8 mouse cellular contexts compared by ENCODE assay signal in the genomic region with DNA sequence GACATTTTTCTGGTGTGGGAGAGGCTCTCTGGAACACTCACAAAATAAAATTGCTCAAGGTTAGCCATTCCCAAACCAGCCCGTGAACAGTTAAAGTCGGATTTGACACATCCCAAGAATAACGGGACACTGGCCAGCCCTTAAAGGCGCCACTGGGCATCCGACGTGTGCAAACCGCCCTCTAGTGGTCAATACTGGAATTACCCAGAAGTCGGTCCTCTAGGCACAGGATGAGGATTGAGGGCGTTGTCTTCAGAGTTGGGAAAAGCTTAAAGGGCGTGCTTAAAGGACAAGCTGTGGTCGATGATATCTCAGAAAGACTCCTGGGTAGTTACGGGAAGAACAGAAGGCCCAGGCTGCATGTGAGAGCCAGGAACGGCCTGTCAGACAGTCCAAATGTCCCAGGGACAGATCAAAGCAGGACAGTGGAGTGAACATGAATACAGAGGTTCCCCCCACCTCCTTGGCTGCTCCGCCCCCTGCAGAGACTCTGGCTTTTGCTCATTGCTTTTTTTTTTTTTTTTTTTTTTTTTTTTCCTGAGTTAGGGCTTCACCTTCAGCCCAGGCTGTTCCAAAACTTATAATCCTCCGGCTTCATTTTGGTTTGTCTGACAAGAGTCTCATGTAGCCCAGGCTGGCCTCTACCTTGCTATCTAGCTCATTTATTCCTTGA.
DNase-seq lines count a peak whose midpoint lies in the region; ATAC-seq and TF ChIP-seq lines count a peak whose summit lies in the region.

No protein-coding gene starts in this region.

- no peak overlapping the region for H3K4me2 ChIP-seq in liver, embryonic 14.5 days (ENCODE audit: low read depth)

- H3K9me3 ChIP-seq in embryonic facial prominence, embryonic 10.5 days: no peaks in the 10 kb centered on the region
- H3K9me3 ChIP-seq in liver, embryonic 14.5 days (ENCODE audit: control insufficient read depth, low read length): no peaks in the 10 kb centered on the region

- no peak overlapping the region for H3K4me3 ChIP-seq in embryonic facial prominence, embryonic 10.5 days
- H3K4me3 ChIP-seq in heart, adult 2 months: no peak overlapping the region
- no peak overlapping the region for H3K4me3 ChIP-seq in liver, embryonic 14.5 days (ENCODE audit: insufficient read depth in 1 of 2, low read depth in 2 of 2, low read length in 2 of 2)

- no peak overlapping the region for H3K27ac ChIP-seq in embryonic facial prominence, embryonic 10.5 days (replicated peaks)
- no peak overlapping the region for H3K27ac ChIP-seq in heart, adult 2 months
- no peak overlapping the region for H3K27ac ChIP-seq in liver, embryonic 14.5 days

- TF ChIP-seq CTCF in heart, adult 2 months (IDR thresholded peaks at IDR 0.05): peak; percentile 97
- peak; percentile 98 for TF ChIP-seq CTCF in liver, embryonic 14.5 days (IDR thresholded peaks at IDR 0.05; ENCODE audit: low read depth)

- ATAC-seq in liver, embryonic 14.5 days (ENCODE audit: insufficient read depth): peak; percentile 47; the same call in 1 of the 2 replicates

- DNase-seq in CD4-positive helper T cell, adult 2 months (ENCODE audit: low read depth, low spot score): peak; percentile 72
- DNase-seq in adrenal gland, adult 8-10 months: peak; percentile 76
- DNase-seq in embryonic facial prominence, embryonic 10.5 days (ENCODE audit: low spot score): peak; percentile 82
- peak; percentile 84 for DNase-seq in heart, adult 2 months
- peak; percentile 89 for DNase-seq in kidney, postnatal 14 days
- DNase-seq in liver, embryonic 14.5 days (ENCODE audit: low read depth in 3 of 3, low spot score in 3 of 3): peak; percentile 65 to 69 (median 67)
- DNase-seq in ovary, adult 18-20 months (ENCODE audit: low spot score): peak; percentile 56
- DNase-seq in thymus, postnatal 0 days (ENCODE audit: low spot score): peak; percentile 75

- H3K9ac ChIP-seq in heart, adult 2 months (ENCODE audit: low read depth, low read length): no peak overlapping the region
- no peak overlapping the region for H3K9ac ChIP-seq in liver, embryonic 14.5 days (replicated peaks)

- 14% methylated on average over 15 of the region's 15 CpGs for WGBS in embryonic facial prominence, embryonic 10.5 days
- 10% methylated on average over 15 of the region's 15 CpGs for WGBS in heart, adult 2 months
- 7% methylated on average over 15 of the region's 15 CpGs for WGBS in liver, embryonic 14.5 days (ENCODE audit: insufficient replicate concordance)

- intact Hi-C loops in heart, adult 2 months (cut with DNase I): loop anchor here (2.0 to 5.0 kb wide), 2 partner anchors 71 to 363 kb away; partner anchors contain the start of gene Scarb1

- H3K79me2 ChIP-seq in heart, adult 2 months (replicated peaks; ENCODE audit: control insufficient read depth, insufficient read depth, low read length): no peaks in the 10 kb centered on the region

- TF ChIP-seq EP300 in heart, adult 2 months (IDR thresholded peaks at IDR 0.05; ENCODE audit: insufficient read depth, low read depth, low read length): peak; percentile 78
- no peak for TF ChIP-seq EP300 in liver, embryonic 14.5 days (IDR thresholded peaks at IDR 0.05; ENCODE audit: low read depth)

- peaks cover 34% of the 10 kb centered on the region for H3K4me1 ChIP-seq in embryonic facial prominence, embryonic 10.5 days
- peaks cover 12% of the 10 kb centered on the region for H3K4me1 ChIP-seq in heart, adult 2 months (ENCODE audit: control insufficient read depth, insufficient read depth, low read length)
- H3K4me1 ChIP-seq in liver, embryonic 14.5 days (replicated peaks; ENCODE audit: control insufficient read depth in 2 of 2, insufficient read depth in 2 of 2, low read length in 1 of 2): peaks cover 0 to 7% of the 10 kb centered on the region in 2 experiments; a peak in 2 of 4 replicates

- TF ChIP-seq POLR2A in heart, adult 2 months (IDR thresholded peaks at IDR 0.05; ENCODE audit: insufficient read depth, low read depth, low read length): no peak

- no peaks in the 10 kb centered on the region for H3K36me3 ChIP-seq in embryonic facial prominence, embryonic 10.5 days (replicated peaks)
- H3K36me3 ChIP-seq in heart, adult 2 months (ENCODE audit: control insufficient read depth, insufficient read depth, low read length): no peaks in the 10 kb centered on the region
- H3K36me3 ChIP-seq in liver, embryonic 14.5 days (replicated peaks; ENCODE audit: control insufficient read depth, insufficient read depth, low read depth): no peaks in the 10 kb centered on the region

- no peaks in the 10 kb centered on the region for H3K27me3 ChIP-seq in embryonic facial prominence, embryonic 10.5 days (replicated peaks; ENCODE audit: low read depth, poor library complexity, severe bottlenecking)
- H3K27me3 ChIP-seq in heart, adult 2 months (ENCODE audit: control insufficient read depth, insufficient read depth, low read length): no peaks in the 10 kb centered on the region
- H3K27me3 ChIP-seq in liver, embryonic 14.5 days (ENCODE audit: control insufficient read depth, insufficient read depth, low read length): no peaks in the 10 kb centered on the region
